Mouse (Mus musculus): ENCODE data around the gene Notum.

DNA sequence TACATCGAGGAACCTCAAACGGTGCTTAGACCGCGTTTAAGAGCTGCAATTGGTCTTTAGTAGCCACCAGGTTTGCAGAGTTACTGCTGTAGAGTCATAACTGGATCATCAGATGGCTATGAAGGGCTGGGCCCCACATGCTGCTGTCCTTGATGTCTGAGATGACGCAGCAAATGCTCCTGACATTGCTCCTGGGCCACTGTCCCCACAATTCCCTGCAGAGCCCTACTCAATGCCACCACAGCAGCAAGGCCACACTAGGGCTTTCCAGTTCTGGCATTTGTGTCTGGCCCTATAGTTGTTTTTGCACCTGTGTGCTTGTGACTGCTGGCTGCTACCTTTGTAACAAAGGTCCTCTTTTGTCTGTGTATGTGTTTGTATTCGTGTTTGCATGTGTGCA is 38.2 kb downstream of the Notum start:
- TF ChIP-seq CTCF (IDR thresholded peaks at IDR 0.05; ENCODE audit: low read depth) = no peak
- no peak for TF ChIP-seq EP300 (IDR thresholded peaks at IDR 0.05; ENCODE audit: low read depth)

Data from heart, postnatal 0 days (tissue).